Mouse (Mus musculus) MEL (cell line): Measurements from ENCODE around the gene Dnaaf2. TPM values are rescaled to one million over a fixed set of nuclear protein-coding genes. Genes with fewer than 3 reads are reported as not detected.

ENCODE experiments used
- DNase-seq: peaks from one replicate; pipeline ENCODE4 v3.0.0; 2011; ENCODE audit warnings: low read depth, low spot score
- H3K27ac ChIP-seq: 2 replicates; pipeline ENCODE4 v1.5.1; 2012; ENCODE audit warnings: low read depth, mild to moderate bottlenecking, control low read depth, low read length, moderate library complexity; ENCODE audit not compliant: control insufficient read depth
- H3K27me3 ChIP-seq, 2 experiments: fragments of 150-350 bp in 1 of 2; sonication (generic) in 1 of 2; 2 replicates each; pipeline ENCODE4 v1.6.1; 2012; ENCODE audit warnings: low read length in 2 of 2, mild to moderate bottlenecking in 2 of 2, improper control_type of control experiment in 1 of 2, moderate library complexity in 1 of 2; ENCODE audit not compliant: insufficient read depth in 2 of 2, control insufficient read depth in 1 of 2
- H3K36me3 ChIP-seq, 2 experiments: 2 replicates each; pipeline ENCODE4 v1.6.1; 2012 to 2014; ENCODE audit warnings: low read length in 2 of 2, improper control_type of control experiment in 1 of 2, inconsistent platforms in 1 of 2, mild to moderate bottlenecking in 1 of 2; ENCODE audit not compliant: insufficient read depth in 2 of 2, control insufficient read depth in 1 of 2
- H3K4me1 ChIP-seq, 2 experiments: fragments of 150-350 bp in 1 of 2; sonication (generic) in 1 of 2; 2 replicates each; pipeline ENCODE4 v1.6.1; 2012; ENCODE audit warnings: low read length in 2 of 2, improper control_type of control experiment in 1 of 2, mild to moderate bottlenecking in 1 of 2; ENCODE audit not compliant: insufficient read depth in 2 of 2, control insufficient read depth in 1 of 2
- H3K4me3 ChIP-seq, 2 experiments: fragments of 150-350 bp in 1 of 2; sonication (generic) in 1 of 2; 2 replicates each; pipeline ENCODE4 v1.5.1; 2012; ENCODE audit warnings: low read depth in 2 of 2, low read length in 2 of 2, mild to moderate bottlenecking in 2 of 2, moderate library complexity in 2 of 2, control low read depth in 1 of 2, improper control_type of control experiment in 1 of 2; ENCODE audit not compliant: control insufficient read depth in 1 of 2, insufficient read depth in 1 of 2
- H3K79me2 ChIP-seq: 2 replicates; pipeline ENCODE4 v1.6.1; 2012; ENCODE audit warnings: mild to moderate bottlenecking, low read length, moderate library complexity; ENCODE audit not compliant: control insufficient read depth, poor library complexity, insufficient read depth
- H3K9ac ChIP-seq: 2 replicates; pipeline ENCODE4 v1.6.1; 2012; ENCODE audit warnings: low read depth, mild to moderate bottlenecking, control low read depth, low read length, moderate library complexity; ENCODE audit not compliant: control insufficient read depth, poor library complexity, severe bottlenecking
- H3K9me3 ChIP-seq: fragments of 150-350 bp; sonication (generic); replicated peaks from 2 replicates; pipeline ENCODE4 v1.6.1; 2012; ENCODE audit warnings: mild to moderate bottlenecking, low read length, improper control_type of control experiment, moderate library complexity; ENCODE audit not compliant: insufficient read depth
- E2F4 ChIP-seq: IDR thresholded peaks from 2 replicates; pipeline ENCODE4 v1.6.1; 2011; ENCODE audit warnings: low read depth, low read length, improper control_type of control experiment, borderline replicate concordance
- ELF1 ChIP-seq: IDR thresholded peaks from 2 replicates; pipeline ENCODE4 v1.6.1; 2014; ENCODE audit warnings: low read depth, mild to moderate bottlenecking, inconsistent platforms, low read length, improper control_type of control experiment, moderate library complexity
- ETS1 ChIP-seq: IDR thresholded peaks from 2 replicates; pipeline ENCODE4 v1.6.1; 2012; ENCODE audit warnings: low read depth, mild to moderate bottlenecking, inconsistent platforms, low read length, improper control_type of control experiment, moderate library complexity
- GABPA ChIP-seq: IDR thresholded peaks from 2 replicates; pipeline ENCODE4 v1.6.1; 2012; ENCODE audit warnings: low read depth, mild to moderate bottlenecking, inconsistent platforms, low read length, improper control_type of control experiment, moderate library complexity
- GATA1 ChIP-seq: IDR thresholded peaks from 2 replicates; pipeline ENCODE4 v1.6.1; 2011; ENCODE audit warnings: low read depth, low read length, improper control_type of control experiment
- HCFC1 ChIP-seq: IDR thresholded peaks from 2 replicates; pipeline ENCODE4 v1.6.1; 2012; ENCODE audit warnings: low read depth, mild to moderate bottlenecking, inconsistent platforms, low read length, improper control_type of control experiment, moderate library complexity
- KAT2A ChIP-seq: conservative IDR thresholded peaks from 2 replicates; pipeline ENCODE4 v1.6.1; 2012; ENCODE audit warnings: low read depth, low read length, improper control_type of control experiment, inconsistent platforms
- MAX ChIP-seq: IDR thresholded peaks from 2 replicates; pipeline ENCODE4 v1.6.1; 2011; ENCODE audit warnings: low read length, improper control_type of control experiment
- MXI1 ChIP-seq: IDR thresholded peaks from 2 replicates; pipeline ENCODE4 v1.6.1; 2011; ENCODE audit warnings: mild to moderate bottlenecking, low read depth, low read length, improper control_type of control experiment
- MYC ChIP-seq: IDR thresholded peaks from 2 replicates; pipeline ENCODE4 v1.6.1; 2011; ENCODE audit warnings: low read depth, mild to moderate bottlenecking, low read length, improper control_type of control experiment, moderate library complexity
- NELFE ChIP-seq: IDR thresholded peaks from 2 replicates; pipeline ENCODE4 v1.6.1; 2011; ENCODE audit warnings: low read depth, low read length, improper control_type of control experiment
- POLR2A ChIP-seq, 2 experiments: IDR thresholded peaks; 2 replicates each; pipeline ENCODE4 v1.6.1; 2011 to 2012; ENCODE audit warnings: low read length in 2 of 2, mild to moderate bottlenecking in 2 of 2, control low read depth in 1 of 2, improper control_type of control experiment in 1 of 2, low read depth in 1 of 2, moderate library complexity in 1 of 2; ENCODE audit not compliant: control insufficient read depth in 1 of 2, insufficient read depth in 1 of 2, poor library complexity in 1 of 2
- POLR2AphosphoS5 ChIP-seq: IDR thresholded peaks from 2 replicates; pipeline ENCODE4 v1.6.1; 2012; ENCODE audit warnings: low read depth, borderline replicate concordance, mild to moderate bottlenecking, inconsistent platforms, low read length, moderate library complexity, mixed read lengths
- RCOR1 ChIP-seq: IDR thresholded peaks from 2 replicates; pipeline ENCODE4 v1.6.1; 2012; ENCODE audit warnings: low read depth, mild to moderate bottlenecking, inconsistent platforms, low read length, improper control_type of control experiment
- SMC3 ChIP-seq: IDR thresholded peaks from 2 replicates; pipeline ENCODE4 v1.6.1; 2011; ENCODE audit warnings: low read depth, low read length, improper control_type of control experiment
- TAL1 ChIP-seq: IDR thresholded peaks from 2 replicates; pipeline ENCODE4 v1.6.1; 2012; ENCODE audit warnings: mild to moderate bottlenecking, inconsistent platforms, low read length, moderate library complexity, mixed read lengths
- USF1 ChIP-seq: IDR thresholded peaks from 2 replicates; pipeline ENCODE4 v1.6.1; 2014; ENCODE audit warnings: low read depth, mild to moderate bottlenecking, inconsistent platforms, low read length, improper control_type of control experiment, moderate library complexity
- ZC3H11A ChIP-seq: IDR thresholded peaks from 2 replicates; pipeline ENCODE4 v1.6.1; 2012; ENCODE audit warnings: low read depth, mild to moderate bottlenecking, inconsistent platforms, low read length, improper control_type of control experiment
- ZNF384 ChIP-seq: IDR thresholded peaks from 2 replicates; pipeline ENCODE4 v1.6.1; 2012; ENCODE audit warnings: low read depth, mild to moderate bottlenecking, inconsistent platforms, low read length, improper control_type of control experiment
- polyA plus RNA-seq, 2 experiments: library from polyadenylated mRNA; stranded (reverse) in 1 of 2; unstranded in 1 of 2; fragments of >175 nt in 1 of 2; fragments of >200 nt in 1 of 2; gene quantifications; 2 replicates each; pipeline versions ENCODE4 v1.2.1 to v1.2.4; 2012; ENCODE audit warnings: low replicate concordance in 2 of 2, low read depth in 1 of 2; ENCODE audit not compliant: insufficient read length in 2 of 2, insufficient read depth in 1 of 2, missing spikeins in 1 of 2
- total RNA-seq: library from RNA; depleted of rRNA; stranded (reverse); fragments of 300-350 nt; gene quantifications from 2 replicates; pipeline ENCODE4 v1.2.3, GENCODE M21; 2012; rRNA removed

Gene Dnaaf2
- total and polyA plus RNA-seq, 3 experiments, result 5.5 to 10.1 TPM; not detected in 1

- no peaks in the 10 kb centered on the region for H3K4me1 ChIP-seq
- H3K4me3 ChIP-seq, result no peak overlapping the region
- TF ChIP-seq POLR2A (IDR thresholded peaks at IDR 0.05; ENCODE audit: control insufficient read depth in 1 of 2, insufficient read depth in 1 of 2, low read depth in 1 of 2, low read length in 2 of 2, poor library complexity in 1 of 2) (no peak), TAL1 (no peak), SMC3 (no peak), NELFE (no peak), USF1 (no peak), RCOR1 (no peak), KAT2A (no peak), GABPA (no peak), E2F4 (no peak), GATA1 (no peak), ETS1 (no peak), HCFC1 (no peak), POLR2AphosphoS5 (no peak), MAX (no peak), MXI1 (no peak), ELF1 (no peak), ZNF384 (no peak), MYC (no peak), ZC3H11A (no peak)
- no peaks in the 10 kb centered on the region for H3K36me3 ChIP-seq
- no peak for DNase-seq
- H3K27ac ChIP-seq, result no peak overlapping the region
- H3K9ac ChIP-seq, result no peak overlapping the region
- peaks cover 0 to 6% of the 10 kb centered on the region in 2 experiments; a peak in 2 of 4 replicates for H3K27me3 ChIP-seq
- no peaks in the 10 kb centered on the region for H3K9me3 ChIP-seq
- H3K79me2 ChIP-seq, result no peaks in the 10 kb centered on the region
Measured at GRCm38 (mm10) chr12:69139201-69139600, 59.0 kb downstream of the Dnaaf2 start.

Other genes with a start within 250 kb of the Dnaaf2 start
- gene Rps29, start 39.2 kb downstream of the Dnaaf2 start, total RNA-seq, result 4,641 and 5,133 TPM in 2 replicates
- 1,000 to 10,000 TPM in 1 of 2 experiments, 100 to 1,000 TPM in 1; 450 to 1,410 TPM for gene Rps29, start 39.2 kb downstream of the Dnaaf2 start, polyA plus RNA-seq
- gene Lrr1, start 29.6 kb downstream of the Dnaaf2 start, total RNA-seq, result 10.2 and 14.1 TPM in 2 replicates
- 10 to 100 TPM in 1 of 2 experiments, not detected in 1; 23.1 TPM for gene Lrr1, start 29.6 kb downstream of the Dnaaf2 start, polyA plus RNA-seq
- 1,318 and 1,322 TPM in 2 replicates for gene Rpl36al, start 14.3 kb downstream of the Dnaaf2 start, total RNA-seq
- gene Rpl36al, start 14.3 kb downstream of the Dnaaf2 start, polyA plus RNA-seq, result 100 to 1,000 TPM in 1 of 2 experiments, not detected in 1; 696 TPM
- gene Mgat2, start 14.3 kb downstream of the Dnaaf2 start, total RNA-seq, result 43.3 and 65.3 TPM in 2 replicates
- gene Mgat2, start 14.3 kb downstream of the Dnaaf2 start, polyA plus RNA-seq, result 10 to 100 TPM in 1 of 2 experiments, not detected in 1; 40.9 TPM
- 25.2 and 27.5 TPM in 2 replicates for gene Gm49383, start 1.3 kb downstream of the Dnaaf2 start, total RNA-seq
- 10 to 100 TPM in 1 of 2 experiments, not detected in 1; 28.8 TPM for gene Gm49383, start 1.3 kb downstream of the Dnaaf2 start, polyA plus RNA-seq
- 24.1 and 26.2 TPM in 2 replicates for gene Gm49384, start 5.8 kb upstream of the Dnaaf2 start, total RNA-seq
- gene Gm49384, start 5.8 kb upstream of the Dnaaf2 start, polyA plus RNA-seq, result 10 to 100 TPM in 1 of 2 experiments, not detected in 1; 28.5 TPM
- 14.1 and 14.4 TPM in 2 replicates for gene Pole2, start 29.8 kb upstream of the Dnaaf2 start, total RNA-seq
- gene Pole2, start 29.8 kb upstream of the Dnaaf2 start, polyA plus RNA-seq, result 10 to 100 TPM; 18.0 to 89.5 TPM
- 0.23 and 0.26 TPM in 2 replicates for gene Klhdc1, start 42.7 kb upstream of the Dnaaf2 start, total RNA-seq
- 1 to 10 TPM in 1 of 2 experiments, not detected in 1; 1.1 TPM for gene Klhdc1, start 42.7 kb upstream of the Dnaaf2 start, polyA plus RNA-seq
- 50.2 and 51.7 TPM in 2 replicates for gene Klhdc2, start 98.3 kb upstream of the Dnaaf2 start, total RNA-seq
- gene Klhdc2, start 98.3 kb upstream of the Dnaaf2 start, polyA plus RNA-seq, result 100 to 1,000 TPM in 1 of 2 experiments, 10 to 100 TPM in 1; 48.5 to 154 TPM
- gene Nemf, start 158.7 kb upstream of the Dnaaf2 start, total RNA-seq, result 32.1 and 33.4 TPM in 2 replicates
- 10 to 100 TPM in 1 of 2 experiments, not detected in 1; 30.2 TPM for gene Nemf, start 158.7 kb upstream of the Dnaaf2 start, polyA plus RNA-seq
- 132 and 140 TPM in 2 replicates for gene Arf6, start 173.7 kb upstream of the Dnaaf2 start, total RNA-seq
- gene Arf6, start 173.7 kb upstream of the Dnaaf2 start, polyA plus RNA-seq, result 100 to 1,000 TPM; 181 to 192 TPM
- 0.69 and 1.7 TPM in 2 replicates for gene Gm9887, start 174.0 kb upstream of the Dnaaf2 start, total RNA-seq
- gene Gm9887, start 174.0 kb upstream of the Dnaaf2 start, polyA plus RNA-seq, result 1 to 10 TPM in 1 of 2 experiments, not detected in 1; 4.9 TPM